Mouse (Mus musculus) MEL (cell line): ENCODE data around the gene Mkln1. TPM values are rescaled to one million over a fixed set of nuclear protein-coding genes. Genes with fewer than 3 reads are reported as not detected.

Experiments
- DNase-seq: peaks from one replicate; pipeline ENCODE4 v3.0.0; 2011; ENCODE audit warnings: low read depth, low spot score
- H3K27ac ChIP-seq: 2 replicates; pipeline ENCODE4 v1.5.1; 2012; ENCODE audit warnings: low read depth, mild to moderate bottlenecking, control low read depth, low read length, moderate library complexity; ENCODE audit not compliant: control insufficient read depth
- H3K27me3 ChIP-seq, 2 experiments: fragments of 150-350 bp in 1 of 2; sonication (generic) in 1 of 2; 2 replicates each; pipeline ENCODE4 v1.6.1; 2012; ENCODE audit warnings: low read length in 2 of 2, mild to moderate bottlenecking in 2 of 2, improper control_type of control experiment in 1 of 2, moderate library complexity in 1 of 2; ENCODE audit not compliant: insufficient read depth in 2 of 2, control insufficient read depth in 1 of 2
- H3K36me3 ChIP-seq, 2 experiments: 2 replicates each; pipeline ENCODE4 v1.6.1; 2012 to 2014; ENCODE audit warnings: low read length in 2 of 2, improper control_type of control experiment in 1 of 2, inconsistent platforms in 1 of 2, mild to moderate bottlenecking in 1 of 2; ENCODE audit not compliant: insufficient read depth in 2 of 2, control insufficient read depth in 1 of 2
- H3K4me1 ChIP-seq, 2 experiments: fragments of 150-350 bp in 1 of 2; sonication (generic) in 1 of 2; 2 replicates each; pipeline ENCODE4 v1.6.1; 2012; ENCODE audit warnings: low read length in 2 of 2, improper control_type of control experiment in 1 of 2, mild to moderate bottlenecking in 1 of 2; ENCODE audit not compliant: insufficient read depth in 2 of 2, control insufficient read depth in 1 of 2
- H3K4me3 ChIP-seq, 2 experiments: fragments of 150-350 bp in 1 of 2; sonication (generic) in 1 of 2; 2 replicates each; pipeline ENCODE4 v1.5.1; 2012; ENCODE audit warnings: low read depth in 2 of 2, low read length in 2 of 2, mild to moderate bottlenecking in 2 of 2, moderate library complexity in 2 of 2, control low read depth in 1 of 2, improper control_type of control experiment in 1 of 2; ENCODE audit not compliant: control insufficient read depth in 1 of 2, insufficient read depth in 1 of 2
- H3K79me2 ChIP-seq: 2 replicates; pipeline ENCODE4 v1.6.1; 2012; ENCODE audit warnings: mild to moderate bottlenecking, low read length, moderate library complexity; ENCODE audit not compliant: control insufficient read depth, poor library complexity, insufficient read depth
- H3K9ac ChIP-seq: 2 replicates; pipeline ENCODE4 v1.6.1; 2012; ENCODE audit warnings: low read depth, mild to moderate bottlenecking, control low read depth, low read length, moderate library complexity; ENCODE audit not compliant: control insufficient read depth, poor library complexity, severe bottlenecking
- H3K9me3 ChIP-seq: fragments of 150-350 bp; sonication (generic); replicated peaks from 2 replicates; pipeline ENCODE4 v1.6.1; 2012; ENCODE audit warnings: mild to moderate bottlenecking, low read length, improper control_type of control experiment, moderate library complexity; ENCODE audit not compliant: insufficient read depth
- CHD1 ChIP-seq: IDR thresholded peaks from 2 replicates; pipeline ENCODE4 v1.6.1; 2012; ENCODE audit warnings: low read depth, mild to moderate bottlenecking, inconsistent platforms, low read length, improper control_type of control experiment
- CHD2 ChIP-seq: IDR thresholded peaks from 2 replicates; pipeline ENCODE4 v1.6.1; 2011; ENCODE audit warnings: low read length, improper control_type of control experiment
- E2F4 ChIP-seq: IDR thresholded peaks from 2 replicates; pipeline ENCODE4 v1.6.1; 2011; ENCODE audit warnings: low read depth, low read length, improper control_type of control experiment, borderline replicate concordance
- ELF1 ChIP-seq: IDR thresholded peaks from 2 replicates; pipeline ENCODE4 v1.6.1; 2014; ENCODE audit warnings: low read depth, mild to moderate bottlenecking, inconsistent platforms, low read length, improper control_type of control experiment, moderate library complexity
- EP300 ChIP-seq, 2 experiments: IDR thresholded peaks; 2 replicates each; pipeline ENCODE4 v1.6.1; 2011; ENCODE audit warnings: improper control_type of control experiment in 2 of 2, low read length in 2 of 2, low read depth in 1 of 2, mild to moderate bottlenecking in 1 of 2
- GABPA ChIP-seq: IDR thresholded peaks from 2 replicates; pipeline ENCODE4 v1.6.1; 2012; ENCODE audit warnings: low read depth, mild to moderate bottlenecking, inconsistent platforms, low read length, improper control_type of control experiment, moderate library complexity
- GATA1 ChIP-seq: IDR thresholded peaks from 2 replicates; pipeline ENCODE4 v1.6.1; 2011; ENCODE audit warnings: low read depth, low read length, improper control_type of control experiment
- HCFC1 ChIP-seq: IDR thresholded peaks from 2 replicates; pipeline ENCODE4 v1.6.1; 2012; ENCODE audit warnings: low read depth, mild to moderate bottlenecking, inconsistent platforms, low read length, improper control_type of control experiment, moderate library complexity
- KAT2A ChIP-seq: conservative IDR thresholded peaks from 2 replicates; pipeline ENCODE4 v1.6.1; 2012; ENCODE audit warnings: low read depth, low read length, improper control_type of control experiment, inconsistent platforms
- MAFK ChIP-seq: IDR thresholded peaks from 2 replicates; pipeline ENCODE4 v1.6.1; 2011; ENCODE audit warnings: low read depth, mild to moderate bottlenecking, low read length, improper control_type of control experiment, borderline replicate concordance
- MAX ChIP-seq: IDR thresholded peaks from 2 replicates; pipeline ENCODE4 v1.6.1; 2011; ENCODE audit warnings: low read length, improper control_type of control experiment
- MAZ ChIP-seq: IDR thresholded peaks from 2 replicates; pipeline ENCODE4 v1.6.1; 2012; ENCODE audit warnings: low read depth, mild to moderate bottlenecking, inconsistent platforms, low read length, improper control_type of control experiment
- MEF2A ChIP-seq: IDR thresholded peaks from 2 replicates; pipeline ENCODE4 v1.6.1; 2014; ENCODE audit warnings: low read depth, mild to moderate bottlenecking, inconsistent platforms, low read length, improper control_type of control experiment; ENCODE audit not compliant: poor library complexity, insufficient replicate concordance, severe bottlenecking; ENCODE audit errors: extremely low read depth
- MXI1 ChIP-seq: IDR thresholded peaks from 2 replicates; pipeline ENCODE4 v1.6.1; 2011; ENCODE audit warnings: mild to moderate bottlenecking, low read depth, low read length, improper control_type of control experiment
- POLR2A ChIP-seq, 2 experiments: IDR thresholded peaks; 2 replicates each; pipeline ENCODE4 v1.6.1; 2011 to 2012; ENCODE audit warnings: low read length in 2 of 2, mild to moderate bottlenecking in 2 of 2, control low read depth in 1 of 2, improper control_type of control experiment in 1 of 2, low read depth in 1 of 2, moderate library complexity in 1 of 2; ENCODE audit not compliant: control insufficient read depth in 1 of 2, insufficient read depth in 1 of 2, poor library complexity in 1 of 2
- POLR2AphosphoS2 ChIP-seq: IDR thresholded peaks from 2 replicates; pipeline ENCODE4 v1.6.1; 2011; ENCODE audit warnings: low read length, improper control_type of control experiment
- POLR2AphosphoS5 ChIP-seq: IDR thresholded peaks from 2 replicates; pipeline ENCODE4 v1.6.1; 2012; ENCODE audit warnings: low read depth, borderline replicate concordance, mild to moderate bottlenecking, inconsistent platforms, low read length, moderate library complexity, mixed read lengths
- RAD21 ChIP-seq: IDR thresholded peaks from 2 replicates; pipeline ENCODE4 v1.6.1; 2011; ENCODE audit warnings: mild to moderate bottlenecking, low read depth, low read length, improper control_type of control experiment
- SIN3A ChIP-seq: IDR thresholded peaks from 2 replicates; pipeline ENCODE4 v1.6.1; 2012; ENCODE audit warnings: low read length, improper control_type of control experiment, inconsistent platforms
- TAL1 ChIP-seq: IDR thresholded peaks from 2 replicates; pipeline ENCODE4 v1.6.1; 2012; ENCODE audit warnings: mild to moderate bottlenecking, inconsistent platforms, low read length, moderate library complexity, mixed read lengths
- TCF12 ChIP-seq: IDR thresholded peaks from 2 replicates; pipeline ENCODE4 v1.6.1; 2014; ENCODE audit warnings: low read depth, mild to moderate bottlenecking, inconsistent platforms, low read length, improper control_type of control experiment, moderate library complexity
- UBTF ChIP-seq: IDR thresholded peaks from 2 replicates; pipeline ENCODE4 v1.6.1; 2012; ENCODE audit warnings: low read depth, mild to moderate bottlenecking, inconsistent platforms, low read length, improper control_type of control experiment, moderate library complexity, borderline replicate concordance; ENCODE audit not compliant: insufficient read depth
- USF1 ChIP-seq: IDR thresholded peaks from 2 replicates; pipeline ENCODE4 v1.6.1; 2014; ENCODE audit warnings: low read depth, mild to moderate bottlenecking, inconsistent platforms, low read length, improper control_type of control experiment, moderate library complexity
- USF2 ChIP-seq, 2 experiments: IDR thresholded peaks; 2 replicates each; pipeline ENCODE4 v1.6.1; 2011 to 2012; ENCODE audit warnings: improper control_type of control experiment in 2 of 2, low read length in 2 of 2, borderline replicate concordance in 1 of 2, inconsistent platforms in 1 of 2, low read depth in 1 of 2, mild to moderate bottlenecking in 1 of 2; ENCODE audit not compliant: insufficient read depth in 1 of 2
- ZC3H11A ChIP-seq: IDR thresholded peaks from 2 replicates; pipeline ENCODE4 v1.6.1; 2012; ENCODE audit warnings: low read depth, mild to moderate bottlenecking, inconsistent platforms, low read length, improper control_type of control experiment
- ZMIZ1 ChIP-seq: IDR thresholded peaks from 2 replicates; pipeline ENCODE4 v1.6.1; 2012; ENCODE audit warnings: low read depth, mild to moderate bottlenecking, inconsistent platforms, low read length, improper control_type of control experiment, moderate library complexity
- ZNF384 ChIP-seq: IDR thresholded peaks from 2 replicates; pipeline ENCODE4 v1.6.1; 2012; ENCODE audit warnings: low read depth, mild to moderate bottlenecking, inconsistent platforms, low read length, improper control_type of control experiment
- polyA plus RNA-seq, 2 experiments: library from polyadenylated mRNA; stranded (reverse) in 1 of 2; unstranded in 1 of 2; fragments of >175 nt in 1 of 2; fragments of >200 nt in 1 of 2; gene quantifications; 2 replicates each; pipeline versions ENCODE4 v1.2.1 to v1.2.4; 2012; ENCODE audit warnings: low replicate concordance in 2 of 2, low read depth in 1 of 2; ENCODE audit not compliant: insufficient read length in 2 of 2, insufficient read depth in 1 of 2, missing spikeins in 1 of 2
- total RNA-seq: library from RNA; depleted of rRNA; stranded (reverse); fragments of 300-350 nt; gene quantifications from 2 replicates; pipeline ENCODE4 v1.2.3, GENCODE M21; 2012

The Mkln1 gene
- total and polyA plus RNA-seq, 3 experiments: 115 to 187 (median 135) TPM

GRCm38 (mm10) chr6:31364399-31364798 lies 34.1 kb upstream of the Mkln1 start:
- Histone ChIP-seq H3K9ac (no peak overlapping the region), H3K79me2 (no peaks in the 10 kb centered on the region), H3K27me3 (no peaks in the 10 kb centered on the region), H3K4me3 (no peak overlapping the region), H3K27ac (no peak overlapping the region), H3K9me3 (no peaks in the 10 kb centered on the region), H3K36me3 (no peaks in the 10 kb centered on the region), H3K4me1 (no peaks in the 10 kb centered on the region)
- TF ChIP-seq TCF12 (no peak), POLR2AphosphoS2 (no peak), SIN3A (no peak), POLR2AphosphoS5 (no peak), RAD21 (no peak), ZC3H11A (no peak), USF2 (IDR thresholded peaks at IDR 0.05; ENCODE audit: borderline replicate concordance in 1 of 2, insufficient read depth in 1 of 2, low read depth in 1 of 2, low read length in 2 of 2) (no peak), HCFC1 (no peak), CHD1 (no peak), ELF1 (no peak), KAT2A (no peak), ZNF384 (no peak), GABPA (no peak), MEF2A (no peak), MAZ (no peak), MAX (no peak), TAL1 (no peak), USF1 (no peak), GATA1 (no peak), MAFK (no peak)
- DNase-seq: no peak

GRCm38 (mm10) chr6:31367947-31368346 lies 30.6 kb upstream of the Mkln1 start:
- Histone ChIP-seq H3K4me1 (peaks cover 0 to 3% of the 10 kb centered on the region in 2 experiments; a peak in 2 of 4 replicates), H3K79me2 (no peaks in the 10 kb centered on the region), H3K9ac (no peak overlapping the region), H3K27me3 (no peaks in the 10 kb centered on the region), H3K36me3 (no peaks in the 10 kb centered on the region), H3K9me3 (no peaks in the 10 kb centered on the region), H3K4me3 (no peak overlapping the region), H3K27ac (no peak overlapping the region)
- no peak for DNase-seq
- TF ChIP-seq EP300 (IDR thresholded peaks at IDR 0.05; ENCODE audit: low read depth in 1 of 2, low read length in 2 of 2) (no peak), CHD2 (no peak), TAL1 (no peak), RAD21 (no peak), GATA1 (no peak), ZMIZ1 (no peak), UBTF (no peak), ZNF384 (no peak), POLR2AphosphoS2 (no peak), MXI1 (no peak), POLR2A (IDR thresholded peaks at IDR 0.05; ENCODE audit: control insufficient read depth in 1 of 2, insufficient read depth in 1 of 2, low read depth in 1 of 2, low read length in 2 of 2, poor library complexity in 1 of 2) (no peak), POLR2AphosphoS5 (no peak), MAX (no peak), TCF12 (no peak), E2F4 (no peak), MAFK (no peak), MEF2A (no peak)
